Mouse (Mus musculus): ENCODE measurements around the gene Rps18. TPM values are rescaled to one million over a fixed set of nuclear protein-coding genes. Genes with fewer than 3 reads are reported as not detected.

The Rps18 gene
- 242 and 295 TPM in 2 replicates for total RNA-seq (2023)

DNA sequence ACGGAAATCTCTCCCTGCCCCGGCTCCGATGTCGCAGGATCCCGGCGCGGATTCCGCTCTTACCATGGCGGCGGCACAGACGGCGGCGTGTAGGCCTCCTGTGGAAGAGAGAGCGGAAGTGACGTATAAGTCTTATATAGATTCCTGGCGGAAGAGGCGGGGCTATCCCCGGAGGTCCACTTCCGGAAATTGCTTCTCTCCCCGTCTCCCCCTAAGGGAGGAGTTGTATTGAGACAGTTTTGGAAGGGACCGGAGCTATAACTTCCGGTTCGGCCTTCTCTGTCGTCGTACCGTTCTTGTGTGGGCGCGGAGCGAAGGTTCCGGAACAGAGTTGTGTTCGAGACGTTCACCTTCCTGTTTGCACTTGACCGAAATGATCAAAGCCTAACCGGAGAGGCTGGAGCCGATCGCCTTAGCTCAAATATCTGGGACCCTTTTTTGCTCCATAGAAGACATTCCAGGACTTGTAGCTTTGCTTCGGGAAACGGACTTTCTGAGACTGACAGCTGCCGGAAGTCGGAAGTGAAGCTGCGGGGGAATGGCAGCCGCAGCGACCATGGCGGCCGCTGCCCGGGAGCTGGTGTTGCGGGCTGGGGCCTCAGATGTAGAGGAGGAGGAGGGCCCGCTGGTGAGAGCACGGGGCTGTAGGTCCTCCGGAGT is at the start of gene Rps18, which contains the start of gene Vps52:
Rps18 (minus strand) TSS at position 447 of the 660 bp plus-strand sequence.
Vps52 (plus strand) TSS at position 258 of the 660 bp plus-strand sequence.

GRCm38 (mm10) chr17:34000150-34000537 is 44.3 kb upstream of the Rps18 start, which contains the start of gene H2-K1:
TSS of gene H2-K1 (minus strand) at chr17:34000347.

DNA sequence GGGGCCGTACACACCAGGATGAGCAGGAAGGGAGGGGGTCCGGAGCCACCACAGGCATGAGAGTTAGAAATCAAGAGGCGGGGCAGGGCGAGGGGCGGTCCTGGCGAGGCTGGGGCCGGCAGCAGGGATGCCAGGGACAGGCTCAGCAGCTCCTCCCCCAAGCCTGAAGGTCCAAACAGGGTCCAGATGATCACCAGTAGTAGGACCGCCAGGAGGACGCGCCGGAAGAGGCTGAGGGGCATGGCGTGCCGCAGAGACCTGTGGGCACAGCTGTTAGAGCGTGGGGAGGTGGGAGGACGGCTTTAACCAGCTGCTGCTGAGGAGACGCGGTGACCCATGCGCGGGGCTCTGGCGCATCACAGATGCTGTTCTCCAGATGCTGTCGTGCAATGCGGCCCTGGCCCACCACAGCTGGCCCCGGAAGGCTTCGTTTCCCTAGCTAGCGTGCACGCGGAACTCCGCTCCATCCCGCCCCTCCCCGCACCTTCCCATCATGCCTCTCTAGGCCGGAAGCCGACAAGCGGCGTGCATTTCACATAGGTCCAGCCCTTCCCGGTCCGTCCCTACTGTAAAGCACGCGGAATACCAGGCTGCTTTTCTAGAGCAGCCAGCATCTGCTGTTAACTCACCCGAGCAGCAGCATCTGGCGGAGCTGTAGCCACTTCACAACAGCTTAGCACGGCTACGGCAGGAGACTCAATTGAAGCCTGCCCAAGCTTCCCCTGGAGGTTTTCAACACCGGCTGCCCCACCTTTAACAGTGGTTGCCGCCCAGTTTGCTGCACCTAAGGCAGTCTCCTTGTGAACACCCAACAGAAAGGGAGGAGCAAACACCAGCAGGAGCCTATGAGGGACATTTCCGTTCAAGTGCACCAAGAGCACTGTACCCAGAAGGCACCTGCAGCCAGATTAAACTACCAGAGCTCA is 4.5 kb downstream of the Rps18 start, which contains the start of gene B3galt4:
B3galt4 (minus strand) TSS at position 468 of the 926 bp plus-strand sequence.

GRCm38 (mm10) chr17:33940206-33940805 is 15.5 kb downstream of the Rps18 start, which contains the start of the genes Pfdn6 and Wdr46:
TSS of gene Pfdn6 (minus strand) at chr17:33940343.
TSS of gene Wdr46 (plus strand) at chr17:33940660.

DNA sequence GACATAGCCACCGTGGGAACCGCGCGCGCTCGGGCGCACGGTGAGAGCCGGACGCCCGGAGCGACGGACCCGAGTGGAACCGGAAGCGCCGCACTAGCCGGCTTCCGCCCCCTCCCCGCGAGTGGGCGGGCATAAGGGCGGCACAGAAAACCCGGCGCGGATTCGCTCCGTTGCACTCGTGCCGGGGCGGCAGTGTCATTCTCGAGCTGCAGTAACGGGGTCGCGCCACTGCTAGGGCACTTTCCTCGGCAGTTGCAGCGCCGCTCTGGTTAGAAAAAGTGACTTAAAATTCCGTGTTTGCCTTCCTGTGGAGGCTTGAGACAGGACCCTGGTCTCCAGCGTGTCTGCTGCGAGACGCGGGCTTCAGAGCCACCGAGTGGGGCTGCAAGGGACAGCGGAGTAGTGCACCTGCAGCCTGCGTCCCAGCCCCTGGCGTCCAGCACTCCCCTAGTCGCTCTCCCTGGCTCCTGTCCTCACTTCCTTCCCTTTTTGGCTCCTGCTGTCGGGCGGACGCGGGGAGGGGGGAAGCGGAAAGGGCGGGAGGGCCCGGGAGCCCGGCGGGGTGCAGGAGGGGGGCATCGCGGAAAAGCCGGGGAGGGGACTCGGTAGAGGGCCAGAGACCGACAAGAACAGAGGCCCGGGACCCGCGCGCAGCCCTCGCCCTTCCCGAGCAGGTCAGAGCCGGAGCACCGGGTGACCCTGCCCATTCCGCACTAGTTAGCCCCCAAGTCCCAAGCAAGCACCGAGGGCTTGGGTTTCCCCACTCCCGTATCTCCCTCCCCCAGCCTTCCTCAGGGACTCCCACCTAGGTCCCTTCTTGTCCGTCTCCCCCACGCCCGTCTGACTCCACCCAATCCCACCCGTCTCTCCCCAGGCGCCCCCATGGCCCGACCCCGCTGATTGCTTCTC is 26.2 kb downstream of the Rps18 start, which contains the start of gene Rgl2:
Rgl2 (plus strand) TSS at position 173 of the 909 bp plus-strand sequence.

DNA sequence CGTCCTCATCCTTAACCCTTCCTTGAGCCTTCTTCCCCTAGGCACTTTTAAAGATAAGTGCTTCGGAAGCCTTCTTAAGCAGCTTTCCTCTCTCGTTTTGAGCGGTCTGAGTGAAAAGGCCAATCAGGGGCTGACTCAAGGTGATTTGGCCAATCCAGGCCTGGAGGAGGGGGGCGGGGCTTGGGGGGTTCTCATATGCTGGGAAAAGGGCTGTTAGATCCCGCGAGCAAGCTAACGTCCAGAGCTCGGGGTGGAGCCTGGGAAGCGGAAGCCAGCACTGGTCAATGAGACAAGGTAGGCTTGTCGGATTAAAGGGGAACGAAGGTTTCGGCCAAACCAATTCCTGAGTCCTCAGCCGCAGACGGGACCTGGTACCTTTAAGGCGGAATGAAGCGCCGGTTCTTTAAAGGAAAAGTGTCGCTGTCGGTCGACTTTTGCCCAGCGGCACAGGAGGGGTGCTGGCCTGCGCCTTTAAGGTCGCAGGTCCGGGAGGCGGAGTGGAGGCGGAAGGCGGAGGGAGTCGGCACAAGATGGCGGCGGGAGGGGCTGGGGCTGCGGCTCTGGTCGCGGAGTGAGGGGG is 40.0 kb downstream of the Rps18 start, which contains the start of the genes Tapbp and Zbtb22:
Tapbp (plus strand) TSS at position 229 of the 580 bp plus-strand sequence.
Zbtb22 (plus strand) TSS at position 234 of the 580 bp plus-strand sequence.

DNA sequence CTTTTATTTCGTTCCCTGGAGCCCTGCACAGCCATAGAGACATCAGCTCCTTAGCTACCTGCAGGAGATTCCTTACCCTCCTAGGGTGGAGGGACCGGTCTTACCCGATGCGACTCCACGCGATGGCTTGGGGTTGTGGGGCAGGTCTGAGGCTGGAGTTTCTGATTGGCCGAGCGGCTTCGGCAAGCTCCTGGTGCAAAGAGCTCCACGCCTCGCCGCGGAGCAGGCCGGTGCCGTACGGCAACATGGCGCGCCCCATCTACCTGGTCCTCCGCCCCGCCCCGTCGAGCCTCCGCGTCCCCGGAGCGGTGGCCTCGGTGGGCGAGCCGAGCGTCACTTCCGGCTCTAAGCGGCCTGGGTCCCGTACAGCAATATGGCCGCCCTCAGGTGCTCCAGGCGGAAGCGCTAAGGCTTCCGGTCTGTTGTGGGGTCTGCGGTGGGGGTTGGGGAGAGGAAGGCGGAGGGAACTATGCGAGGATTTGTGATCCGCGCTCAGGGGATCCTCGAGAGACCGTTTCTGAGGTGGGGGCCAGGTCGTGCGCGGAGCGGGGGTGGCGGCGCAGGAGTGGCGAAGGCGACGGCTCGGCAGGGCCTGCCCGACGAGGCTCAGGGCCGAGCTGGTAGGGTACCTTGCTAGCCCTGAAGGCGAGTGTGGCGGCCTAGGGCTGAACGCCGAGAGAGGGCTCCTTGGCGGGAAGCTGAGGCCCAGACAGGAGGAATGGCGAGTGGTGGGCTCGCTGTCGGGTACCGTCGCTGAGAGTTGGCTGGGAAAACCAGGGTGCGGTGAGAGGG is 46.5 kb downstream of the Rps18 start, which contains the start of gene Daxx:
Daxx (plus strand) TSS at position 338 of the 792 bp plus-strand sequence.

DNA sequence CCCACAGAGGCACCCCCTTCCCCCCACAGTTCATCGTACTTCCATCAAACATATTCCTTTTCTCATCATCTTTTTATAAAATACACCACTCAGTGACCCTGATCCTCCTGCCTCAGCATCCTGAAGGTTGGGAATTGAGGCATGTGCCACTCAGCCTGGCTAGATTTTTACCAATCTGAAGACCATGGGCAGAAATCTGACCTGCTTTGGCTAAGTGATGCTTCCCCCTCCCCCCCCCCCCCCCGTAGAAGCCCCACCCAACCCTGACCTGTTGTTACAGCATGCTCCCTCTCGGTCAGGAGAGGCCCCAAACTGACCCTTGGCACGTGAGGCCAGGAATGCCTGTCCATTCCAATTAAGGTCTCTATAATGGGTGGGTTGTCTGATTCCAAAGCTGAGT is 51.0 kb downstream of the Rps18 start, which contains the start of gene Platr17:
Platr17 (plus strand) TSS at position 301 of the 400 bp plus-strand sequence.

Other genes with a start within 250 kb of the Rps18 start
- gene March2, start 237.3 kb downstream of the Rps18 start, total RNA-seq (2023), result 48.6 and 60.5 TPM in 2 replicates
- 204 and 227 TPM in 2 replicates for gene Rab11b, start 195.5 kb downstream of the Rps18 start, total RNA-seq (2023)
- 1.2 and 1.5 TPM in 2 replicates for gene Angptl4, start 174.2 kb downstream of the Rps18 start, total RNA-seq (2023)
- gene Kank3, start 145.5 kb downstream of the Rps18 start, total RNA-seq (2023), result 3.1 and 7.7 TPM in 2 replicates
- 711 and 827 TPM in 2 replicates for gene Rps28, start 131.4 kb downstream of the Rps18 start, total RNA-seq (2023)
- 74.0 and 119 TPM in 2 replicates for gene Ndufa7, start 131.4 kb downstream of the Rps18 start, total RNA-seq (2023)
- gene Cd320, start 112.9 kb downstream of the Rps18 start, total RNA-seq (2023), result 1.4 and 1.5 TPM in 2 replicates
- not detected in 2 replicates for gene Gm7029, start 82.2 kb downstream of the Rps18 start, total RNA-seq (2023)
- gene Kifc1, start 65.3 kb downstream of the Rps18 start, total RNA-seq (2023), result 34.6 and 53.7 TPM in 2 replicates
- gene Platr17, start 50.9 kb downstream of the Rps18 start, total RNA-seq (2023), result not detected in 2 replicates
- 33.8 and 48.4 TPM in 2 replicates for gene Daxx, start 46.6 kb downstream of the Rps18 start, total RNA-seq (2023)
- gene Tapbp, start 40.1 kb downstream of the Rps18 start, total RNA-seq (2023), result 290 and 325 TPM in 2 replicates
- 27.9 and 37.3 TPM in 2 replicates for gene Zbtb22, start 40.1 kb downstream of the Rps18 start, total RNA-seq (2023)
- gene Rgl2, start 26.5 kb downstream of the Rps18 start, total RNA-seq (2023), result 218 and 285 TPM in 2 replicates
- gene Pfdn6, start 15.7 kb downstream of the Rps18 start, total RNA-seq (2023), result 46.9 and 53.4 TPM in 2 replicates
- gene Wdr46, start 15.3 kb downstream of the Rps18 start, total RNA-seq (2023), result 18.3 and 21.6 TPM in 2 replicates
- gene B3galt4, start 4.5 kb downstream of the Rps18 start, total RNA-seq (2023), result 11.3 and 12.8 TPM in 2 replicates
- gene Vps52, start 189 bp downstream of the Rps18 start, total RNA-seq (2023), result 56.0 and 70.7 TPM in 2 replicates
- 1,081 and 1,209 TPM in 2 replicates for gene H2-K1, start 44.3 kb upstream of the Rps18 start, total RNA-seq (2023)
- 9.9 and 11.6 TPM in 2 replicates for gene Ring1, start 68.7 kb upstream of the Rps18 start, total RNA-seq (2023)
- 67.8 and 83.5 TPM in 2 replicates for gene H2-Ke6, start 72.1 kb upstream of the Rps18 start, total RNA-seq (2023)
- 85.8 and 92.4 TPM in 2 replicates for gene Slc39a7, start 75.7 kb upstream of the Rps18 start, total RNA-seq (2023)
- gene Rxrb, start 75.8 kb upstream of the Rps18 start, total RNA-seq (2023), result 54.6 and 60.1 TPM in 2 replicates
- 6.9 and 9.1 TPM in 2 replicates for gene Col11a2, start 83.4 kb upstream of the Rps18 start, total RNA-seq (2023)
- gene H2-Oa, start 136.3 kb upstream of the Rps18 start, total RNA-seq (2023), result 1.6 and 2.5 TPM in 2 replicates
- gene H2-DMa, start 163.5 kb upstream of the Rps18 start, total RNA-seq (2023), result 37.1 and 59.5 TPM in 2 replicates
- 207 and 226 TPM in 2 replicates for gene Brd2, start 166.6 kb upstream of the Rps18 start, total RNA-seq (2023)
- gene H2-DMb2, start 187.3 kb upstream of the Rps18 start, total RNA-seq (2023), result 18.6 and 19.3 TPM in 2 replicates
- gene H2-DMb1, start 197.1 kb upstream of the Rps18 start, total RNA-seq (2023), result 22.2 and 30.6 TPM in 2 replicates
- 51.1 and 63.7 TPM in 2 replicates for gene Tap1, start 231.6 kb upstream of the Rps18 start, total RNA-seq (2023)
- gene Psmb9, start 231.8 kb upstream of the Rps18 start, total RNA-seq (2023), result 80.5 and 98.6 TPM in 2 replicates
- 78.8 and 79.3 TPM in 2 replicates for gene Psmb8, start 241.7 kb upstream of the Rps18 start, total RNA-seq (2023)
- 72.1 and 96.2 TPM in 2 replicates for gene Tap2, start 247.5 kb upstream of the Rps18 start, total RNA-seq (2023)

Data from neutrophil, adult 65 days (primary cell).